Mouse (Mus musculus): ENCODE results near the gene Cacna1d. TPM values are rescaled to one million over a fixed set of nuclear protein-coding genes. Genes with fewer than 3 reads are reported as not detected.
A peak's percentile ranks its signal among the peaks of the same experiment; 100 is the strongest.

Cacna1d gene
- polyA plus RNA-seq, 1 experiment from 2014 or later = 7.2 TPM

- no peaks in the 10 kb centered on the region for H3K9me3 ChIP-seq (ENCODE audit: control insufficient read depth, low read length)
- DNase-seq (ENCODE audit: low spot score) (no peak), ATAC-seq (replicated peaks; ENCODE audit: low FRiP score, low TSS enrichment, low read depth) (peak; percentile 66; the same call in 1 of the 2 replicates)
- no peak overlapping the region for H3K4me2 ChIP-seq (ENCODE audit: low read length)
- no peaks in the 10 kb centered on the region for H3K27me3 ChIP-seq (replicated peaks; ENCODE audit: control insufficient read depth, insufficient read depth, low read length)
- H3K9ac ChIP-seq (ENCODE audit: low read length) = no peak overlapping the region
- H3K4me1 ChIP-seq (replicated peaks; ENCODE audit: control insufficient read depth, insufficient read depth, low read length) = no peaks in the 10 kb centered on the region
- WGBS = 51% methylated on average over 4 of the region's 4 CpGs
- no peak overlapping the region for H3K4me3 ChIP-seq (ENCODE audit: low read depth, low read length)
- H3K36me3 ChIP-seq (ENCODE audit: control insufficient read depth, insufficient read depth, low read length) = 0 out of 2 replicates have a peak, but pooled peaks cover under 1% of the 10 kb centered on the region
- H3K27ac ChIP-seq (ENCODE audit: low read depth) = no peak overlapping the region
Observed at GRCm38 (mm10) chr14:30079729-30080128, 411.5 kb downstream of the Cacna1d start.

- DNase-seq (ENCODE audit: low spot score) = no peak
- no peak for ATAC-seq (replicated peaks; ENCODE audit: low FRiP score, low TSS enrichment, low read depth)
- H3K9me3 ChIP-seq (ENCODE audit: control insufficient read depth, low read length) = no peaks in the 10 kb centered on the region
- H3K4me1 ChIP-seq (replicated peaks; ENCODE audit: control insufficient read depth, insufficient read depth, low read length) = no peaks in the 10 kb centered on the region
- no peak overlapping the region for H3K27ac ChIP-seq (ENCODE audit: low read depth)
- no peak overlapping the region for H3K9ac ChIP-seq (ENCODE audit: low read length)
- 77% methylated on average over 15 of the region's 15 CpGs for WGBS
- H3K4me3 ChIP-seq (ENCODE audit: low read depth, low read length) = no peak overlapping the region
- H3K27me3 ChIP-seq (replicated peaks; ENCODE audit: control insufficient read depth, insufficient read depth, low read length) = no peaks in the 10 kb centered on the region
- 0 out of 2 replicates have a peak, but pooled peaks cover 6% of the 10 kb centered on the region for H3K36me3 ChIP-seq (ENCODE audit: control insufficient read depth, insufficient read depth, low read length)
- H3K4me2 ChIP-seq (ENCODE audit: low read length) = no peak overlapping the region
Observed at GRCm38 (mm10) chr14:30078115-30078808, 413.0 kb downstream of the Cacna1d start.

GRCm38 (mm10) chr14:30075268-30075887 is 415.9 kb downstream of the Cacna1d start:
- H3K27ac ChIP-seq (ENCODE audit: low read depth) = no peak overlapping the region
- no peaks in the 10 kb centered on the region for H3K27me3 ChIP-seq (replicated peaks; ENCODE audit: control insufficient read depth, insufficient read depth, low read length)
- WGBS = 75% methylated on average over 7 of the region's 7 CpGs
- DNase-seq (ENCODE audit: low spot score) (no peak), ATAC-seq (replicated peaks; ENCODE audit: low FRiP score, low TSS enrichment, low read depth) (no peak)
- no peak overlapping the region for H3K9ac ChIP-seq (ENCODE audit: low read length)
- H3K4me1 ChIP-seq (replicated peaks; ENCODE audit: control insufficient read depth, insufficient read depth, low read length) = no peaks in the 10 kb centered on the region
- no peaks in the 10 kb centered on the region for H3K9me3 ChIP-seq (ENCODE audit: control insufficient read depth, low read length)
- H3K4me3 ChIP-seq (ENCODE audit: low read depth, low read length) = no peak overlapping the region
- no peak overlapping the region for H3K4me2 ChIP-seq (ENCODE audit: low read length)
- H3K36me3 ChIP-seq (ENCODE audit: control insufficient read depth, insufficient read depth, low read length) = 0 out of 2 replicates have a peak, but pooled peaks cover 6% of the 10 kb centered on the region

GRCm38 (mm10) chr14:30068566-30068965 is 422.7 kb downstream of the Cacna1d start:
- DNase-seq (ENCODE audit: low spot score) (no peak), ATAC-seq (replicated peaks; ENCODE audit: low FRiP score, low TSS enrichment, low read depth) (no peak)
- H3K27me3 ChIP-seq (replicated peaks; ENCODE audit: control insufficient read depth, insufficient read depth, low read length) = no peaks in the 10 kb centered on the region
- H3K4me2 ChIP-seq (ENCODE audit: low read length) = no peak overlapping the region
- H3K9ac ChIP-seq (ENCODE audit: low read length) = no peak overlapping the region
- H3K4me3 ChIP-seq (ENCODE audit: low read depth, low read length) = no peak overlapping the region
- no peaks in the 10 kb centered on the region for H3K4me1 ChIP-seq (replicated peaks; ENCODE audit: control insufficient read depth, insufficient read depth, low read length)
- no peaks in the 10 kb centered on the region for H3K36me3 ChIP-seq (ENCODE audit: control insufficient read depth, insufficient read depth, low read length)
- H3K27ac ChIP-seq (ENCODE audit: low read depth) = no peak overlapping the region
- 86% methylated on average over 3 of the region's 3 CpGs for WGBS
- H3K9me3 ChIP-seq (ENCODE audit: control insufficient read depth, low read length) = no peaks in the 10 kb centered on the region

- H3K27ac ChIP-seq (ENCODE audit: low read depth) = no peak overlapping the region
- no peaks in the 10 kb centered on the region for H3K4me1 ChIP-seq (replicated peaks; ENCODE audit: control insufficient read depth, insufficient read depth, low read length)
- no peaks in the 10 kb centered on the region for H3K27me3 ChIP-seq (replicated peaks; ENCODE audit: control insufficient read depth, insufficient read depth, low read length)
- DNase-seq (ENCODE audit: low spot score) = no peak
- no peak overlapping the region for H3K4me3 ChIP-seq (ENCODE audit: low read depth, low read length)
- no peaks in the 10 kb centered on the region for H3K9me3 ChIP-seq (ENCODE audit: control insufficient read depth, low read length)
- 82% methylated on average over 12 of the region's 12 CpGs for WGBS
- no peaks in the 10 kb centered on the region for H3K36me3 ChIP-seq (ENCODE audit: control insufficient read depth, insufficient read depth, low read length)
- H3K4me2 ChIP-seq (ENCODE audit: low read length) = no peak overlapping the region
- no peak overlapping the region for H3K9ac ChIP-seq (ENCODE audit: low read length)
- ATAC-seq (replicated peaks; ENCODE audit: low FRiP score, low TSS enrichment, low read depth) = no peak
Observed at GRCm38 (mm10) chr14:30066752-30067151, 424.5 kb downstream of the Cacna1d start.

GRCm38 (mm10) chr14:30064864-30065263 is 426.4 kb downstream of the Cacna1d start:
- Histone ChIP-seq H3K27ac (ENCODE audit: low read depth) (no peak overlapping the region), H3K4me1 (replicated peaks; ENCODE audit: control insufficient read depth, insufficient read depth, low read length) (no peaks in the 10 kb centered on the region), H3K9me3 (ENCODE audit: control insufficient read depth, low read length) (no peaks in the 10 kb centered on the region), H3K9ac (ENCODE audit: low read length) (no peak overlapping the region), H3K4me2 (ENCODE audit: low read length) (no peak overlapping the region), H3K27me3 (replicated peaks; ENCODE audit: control insufficient read depth, insufficient read depth, low read length) (no peaks in the 10 kb centered on the region), H3K4me3 (ENCODE audit: low read depth, low read length) (no peak overlapping the region), H3K36me3 (ENCODE audit: control insufficient read depth, insufficient read depth, low read length) (no peaks in the 10 kb centered on the region)
- no peak for ATAC-seq (replicated peaks; ENCODE audit: low FRiP score, low TSS enrichment, low read depth)
- DNase-seq (ENCODE audit: low spot score) = no peak
- WGBS = 87% methylated on average over 2 of the region's 2 CpGs

GRCm38 (mm10) chr14:30056031-30056766 is 435.1 kb downstream of the Cacna1d start:
- Histone ChIP-seq H3K36me3 (ENCODE audit: control insufficient read depth, insufficient read depth, low read length) (no peaks in the 10 kb centered on the region), H3K4me1 (replicated peaks; ENCODE audit: control insufficient read depth, insufficient read depth, low read length) (0 out of 2 replicates have a peak, but pooled peaks cover 5% of the 10 kb centered on the region), H3K4me2 (ENCODE audit: low read length) (peak overlapping the region; percentile 1; the same call in 1 of the 2 replicates), H3K27me3 (replicated peaks; ENCODE audit: control insufficient read depth, insufficient read depth, low read length) (no peaks in the 10 kb centered on the region), H3K9me3 (ENCODE audit: control insufficient read depth, low read length) (no peaks in the 10 kb centered on the region), H3K27ac (ENCODE audit: low read depth) (peak overlapping the region; percentile 40; the same call in 1 of the 2 replicates), H3K9ac (ENCODE audit: low read length) (no peak overlapping the region), H3K4me3 (ENCODE audit: low read depth, low read length) (no peak overlapping the region)
- DNase-seq (ENCODE audit: low spot score) (peak; percentile 56), ATAC-seq (replicated peaks; ENCODE audit: low FRiP score, low TSS enrichment, low read depth) (0 out of 2 replicates have a peak, but pooled peaks have one; percentile 12)
- 54% methylated on average over 13 of the region's 13 CpGs for WGBS

- H3K4me1 ChIP-seq (replicated peaks; ENCODE audit: control insufficient read depth, insufficient read depth, low read length) = 0 out of 2 replicates have a peak, but pooled peaks cover 5% of the 10 kb centered on the region
- no peaks in the 10 kb centered on the region for H3K27me3 ChIP-seq (replicated peaks; ENCODE audit: control insufficient read depth, insufficient read depth, low read length)
- WGBS = 61% methylated on average over 7 of the region's 7 CpGs
- ATAC-seq (replicated peaks; ENCODE audit: low FRiP score, low TSS enrichment, low read depth) (no peak), DNase-seq (ENCODE audit: low spot score) (no peak)
- no peak overlapping the region for H3K4me2 ChIP-seq (ENCODE audit: low read length)
- no peak overlapping the region for H3K4me3 ChIP-seq (ENCODE audit: low read depth, low read length)
- no peaks in the 10 kb centered on the region for H3K36me3 ChIP-seq (ENCODE audit: control insufficient read depth, insufficient read depth, low read length)
- no peak overlapping the region for H3K27ac ChIP-seq (ENCODE audit: low read depth)
- H3K9ac ChIP-seq (ENCODE audit: low read length) = no peak overlapping the region
- no peaks in the 10 kb centered on the region for H3K9me3 ChIP-seq (ENCODE audit: control insufficient read depth, low read length)
Observed at GRCm38 (mm10) chr14:30054922-30055321, 436.3 kb downstream of the Cacna1d start.
